Mouse (Mus musculus): ENCODE results near the gene Slc1a2.

DNA sequence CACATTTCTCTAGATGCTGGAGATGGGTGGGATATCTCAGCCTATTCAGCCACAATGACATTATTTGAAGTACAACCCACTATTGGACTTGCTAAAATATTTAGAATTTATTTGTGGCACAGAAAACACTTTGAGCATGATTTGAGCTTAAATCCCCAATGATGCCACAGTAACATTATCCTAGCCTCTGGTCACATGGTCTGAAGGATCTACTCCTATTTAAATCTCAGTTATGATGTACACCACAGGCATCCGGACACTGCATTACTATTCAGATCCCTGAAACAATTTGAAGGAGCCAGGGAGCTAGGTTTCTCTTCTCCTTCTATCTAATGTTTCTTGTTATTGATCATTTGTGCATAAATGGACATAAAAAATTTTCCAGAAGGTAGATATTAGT is 143.4 kb downstream of the Slc1a2 start:
- no peak for TF ChIP-seq ZC3H11A (IDR thresholded peaks at IDR 0.05; ENCODE audit: low read depth, low read length)
- TF ChIP-seq CTCF (IDR thresholded peaks at IDR 0.05 in 2 of 3, conservative IDR thresholded peaks at IDR 0.05 in 1 of 3; ENCODE audit: control insufficient read depth in 1 of 3, insufficient read depth in 1 of 3, low read depth in 2 of 3, low read length in 3 of 3, poor library complexity in 1 of 3, severe bottlenecking in 1 of 3) = no peak
- TF ChIP-seq USF1 (IDR thresholded peaks at IDR 0.05; ENCODE audit: low read depth, low read length) = no peak
- no peak for TF ChIP-seq POLR2A (IDR thresholded peaks at IDR 0.05; ENCODE audit: control insufficient read depth in 1 of 2, insufficient read depth in 1 of 2, low read depth in 1 of 2, low read length in 2 of 2, poor library complexity in 1 of 2)
- TF ChIP-seq ZKSCAN1 (IDR thresholded peaks at IDR 0.05; ENCODE audit: low read depth, low read length) = no peak
- TF ChIP-seq RCOR1 (IDR thresholded peaks at IDR 0.05; ENCODE audit: low read depth, low read length) = no peak
- no peak for TF ChIP-seq MYC (IDR thresholded peaks at IDR 0.05; ENCODE audit: low read depth, low read length)
- no peak for TF ChIP-seq TCF12 (IDR thresholded peaks at IDR 0.05; ENCODE audit: low read depth, low read length)

All from MEL (cell line).